Mouse (Mus musculus): ENCODE results near the gene Filip1.

Filip1 gene

DNA sequence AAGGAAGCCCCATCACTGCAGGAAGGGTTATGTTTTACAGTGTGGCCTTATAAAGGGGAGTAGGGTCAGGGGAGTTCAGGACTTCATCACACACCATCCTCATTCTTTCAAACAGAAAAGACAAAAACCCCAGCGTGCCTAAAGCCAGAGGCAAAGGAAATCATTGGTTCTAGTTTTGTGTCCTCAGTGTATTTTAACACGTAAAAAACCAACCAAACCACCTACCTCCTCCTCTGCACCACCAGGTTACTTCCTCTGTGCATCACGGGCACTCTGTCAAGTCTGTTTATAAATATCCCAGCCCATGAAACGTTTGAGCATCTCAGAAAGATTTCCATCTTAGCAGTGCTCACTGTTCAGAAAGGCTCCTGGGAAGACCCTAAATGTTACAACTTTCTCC, 98.4 kb downstream of the Filip1 start:
- in situ Hi-C loops (cut with MboI, MseI) = no loop called here

GRCm38 (mm10) chr9:79912971-79913370, 99.7 kb downstream of the Filip1 start:
- in situ Hi-C loops (cut with MboI, MseI) = no loop called here

DNA sequence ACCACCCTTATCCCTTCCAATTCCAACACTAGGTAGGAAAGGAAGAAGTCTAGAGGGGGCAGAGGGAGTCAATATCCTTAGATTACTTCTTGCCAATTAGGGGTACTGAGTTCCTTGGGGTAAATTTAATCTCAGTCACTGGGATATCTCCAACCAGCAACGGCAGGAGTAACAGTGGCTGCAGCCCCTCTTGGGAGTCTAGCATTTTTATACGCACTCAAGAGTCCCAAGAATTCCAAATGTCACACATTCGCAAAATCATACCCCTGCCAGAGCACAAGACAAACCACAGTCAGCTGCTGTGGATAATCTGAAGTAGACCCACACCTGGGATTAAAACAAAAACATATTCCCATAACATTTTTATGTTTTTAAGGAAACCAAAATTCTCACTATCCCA, 102.5 kb downstream of the Filip1 start:
- in situ Hi-C loops (cut with MboI, MseI) = no loop called here

DNA sequence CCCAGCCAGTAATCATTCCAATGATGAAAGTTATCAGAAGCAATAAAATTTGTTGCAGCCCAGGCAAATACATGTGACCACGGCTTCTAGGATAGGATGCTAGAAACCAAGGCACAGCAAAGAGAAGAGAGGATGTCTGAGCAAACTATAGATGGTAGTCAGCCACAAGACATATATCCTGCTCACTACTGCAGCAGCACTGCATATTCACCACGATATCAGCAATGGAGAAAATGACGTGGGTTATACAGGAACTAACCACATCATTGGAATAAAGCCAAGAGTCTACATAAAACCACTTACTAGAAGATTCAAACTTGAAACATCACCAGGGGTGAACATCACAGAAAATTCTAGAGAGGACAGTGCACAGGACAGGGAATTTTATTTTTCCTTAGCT, 113.8 kb downstream of the Filip1 start:
- in situ Hi-C loops (cut with MboI, MseI) = no loop called here

- in situ Hi-C loops (cut with MboI, MseI) = no loop called here
Measured at GRCm38 (mm10) chr9:79894665-79895064, 118.0 kb downstream of the Filip1 start.

- in situ Hi-C loops (cut with MboI, MseI) = no loop called here
Measured at GRCm38 (mm10) chr9:79893841-79894612, 118.6 kb downstream of the Filip1 start.

- in situ Hi-C loops (cut with MboI, MseI) = no loop called here
Measured at GRCm38 (mm10) chr9:79892183-79892582, 120.5 kb downstream of the Filip1 start.

DNA sequence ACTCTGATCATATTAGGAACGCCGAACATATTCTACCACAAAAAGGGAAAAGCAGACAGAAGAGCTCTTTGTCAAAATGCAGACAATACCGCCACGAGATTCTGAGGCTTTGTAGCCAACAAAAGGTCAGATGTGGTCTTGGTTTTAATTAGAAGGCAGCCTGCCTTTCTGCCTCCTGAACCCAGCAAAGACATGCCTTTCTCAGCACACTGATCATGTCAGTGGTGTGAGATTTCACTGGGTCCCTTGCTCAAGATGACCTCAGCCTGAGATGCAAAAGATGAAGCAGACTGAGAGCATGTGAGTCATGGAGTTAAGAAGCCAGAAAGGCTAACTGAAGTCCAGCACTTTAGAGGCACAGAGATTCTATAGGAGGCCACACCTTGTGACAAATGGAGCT, 122.2 kb downstream of the Filip1 start:
- in situ Hi-C loops (cut with MboI, MseI) = no loop called here

DNA sequence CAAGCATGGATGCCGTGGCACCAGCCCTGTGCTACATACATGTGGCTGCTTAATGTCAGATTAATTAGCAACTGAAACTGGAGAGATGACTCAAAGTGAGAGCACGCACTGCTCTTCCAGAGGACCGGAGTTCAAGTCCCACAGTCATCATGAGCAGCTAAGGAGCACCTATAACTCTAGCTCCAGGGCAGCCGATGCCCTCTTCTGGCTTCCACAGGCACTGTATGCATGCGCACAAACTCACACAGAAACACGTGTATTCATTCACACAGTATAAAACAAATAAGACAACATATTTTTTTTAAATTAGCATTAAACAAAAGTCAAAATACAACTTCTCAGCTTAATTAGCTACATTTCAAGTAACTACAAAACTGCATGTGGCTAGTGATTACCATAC, 123.5 kb downstream of the Filip1 start:
- in situ Hi-C loops (cut with MboI, MseI) = no loop called here

- in situ Hi-C loops (cut with MboI, MseI) = no loop called here
Measured at GRCm38 (mm10) chr9:79885244-79886210, 127.1 kb downstream of the Filip1 start.

GRCm38 (mm10) chr9:79883139-79883538, 129.5 kb downstream of the Filip1 start:
- in situ Hi-C loops (cut with MboI, MseI) = loop anchor here in 1 of 2 experiments (5.0 kb wide), 2 partner anchors 49 to 119 kb away; no protein-coding TSS in a partner anchor

DNA sequence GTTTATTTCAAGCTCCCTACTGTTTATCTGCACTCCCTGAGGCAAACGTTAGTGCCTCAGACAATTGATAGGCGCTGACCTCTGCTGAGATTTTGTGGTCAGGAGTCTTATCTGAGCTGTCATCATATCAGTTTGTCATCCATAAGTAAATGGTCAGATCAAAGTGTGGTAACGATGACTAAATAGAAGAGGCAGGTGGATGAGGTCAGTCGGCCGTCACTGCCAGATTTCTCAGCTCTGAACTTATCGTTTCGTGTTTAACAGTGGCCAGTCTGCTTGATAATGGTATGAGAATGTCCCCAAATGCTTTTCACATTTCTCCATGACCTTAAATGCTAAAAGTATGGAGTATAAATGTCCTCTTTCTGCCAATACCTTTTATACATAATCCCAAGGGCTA, 132.6 kb downstream of the Filip1 start:
- in situ Hi-C loops (cut with MboI, MseI) = loop anchor here in 1 of 2 experiments (5.0 kb wide), 2 partner anchors 52 to 122 kb away; no protein-coding TSS in a partner anchor

GRCm38 (mm10) chr9:79875522-79876131, 137.0 kb downstream of the Filip1 start:
- in situ Hi-C loops (cut with MboI, MseI) = loop anchor here in 1 of 2 experiments (5.0 kb wide), 1 partner anchor 1813 kb away; no protein-coding TSS in a partner anchor

DNA sequence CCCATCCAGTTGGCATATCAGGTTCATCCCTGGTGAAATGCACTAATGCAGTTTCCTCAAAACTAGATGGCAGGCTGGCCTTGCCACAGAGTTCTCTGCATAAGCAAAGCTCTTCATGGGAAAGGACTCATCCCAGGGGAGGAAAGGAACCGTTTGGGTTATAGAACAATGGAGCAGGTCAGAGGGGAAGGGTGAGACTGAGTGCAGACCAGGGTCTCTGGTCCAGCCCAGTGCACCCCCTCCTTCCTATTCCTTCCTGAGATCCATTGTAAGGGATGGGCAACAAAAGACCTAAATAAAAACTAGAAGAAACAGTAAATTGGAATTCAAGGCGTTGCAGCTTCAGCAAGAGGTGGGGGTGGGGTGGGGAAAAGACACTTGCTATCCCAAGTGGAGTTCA, 140.1 kb downstream of the Filip1 start:
- in situ Hi-C loops (cut with MboI, MseI) = loop anchor here in 1 of 2 experiments (5.0 kb wide), 1 partner anchor 40 kb away; no protein-coding TSS in a partner anchor

GRCm38 (mm10) chr9:79869512-79869911, 143.1 kb downstream of the Filip1 start:
- in situ Hi-C loops (cut with MboI, MseI) = no loop called here

DNA sequence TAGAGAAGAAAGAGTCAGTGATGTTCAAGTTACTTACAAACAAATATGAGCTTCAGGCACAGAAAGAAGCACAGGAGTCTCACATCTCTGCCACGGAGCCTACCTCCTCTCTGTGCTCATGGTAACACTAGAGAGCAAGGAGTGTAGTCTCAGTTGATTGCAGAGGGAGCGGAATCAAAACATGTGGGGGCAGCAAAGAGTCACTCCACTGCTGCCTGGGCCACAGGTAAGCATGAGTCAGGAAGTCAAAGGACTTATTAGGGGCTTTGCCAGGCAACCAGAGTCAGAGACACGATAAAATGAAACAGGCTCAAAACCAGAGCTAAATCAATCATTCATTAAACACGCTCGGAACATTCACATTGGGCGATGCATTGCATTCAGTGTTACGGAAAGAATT, 146.7 kb downstream of the Filip1 start:
- in situ Hi-C loops (cut with MboI, MseI) = no loop called here

GRCm38 (mm10) chr9:79862544-79862943, 150.1 kb downstream of the Filip1 start:
- in situ Hi-C loops (cut with MboI, MseI) = no loop called here

DNA sequence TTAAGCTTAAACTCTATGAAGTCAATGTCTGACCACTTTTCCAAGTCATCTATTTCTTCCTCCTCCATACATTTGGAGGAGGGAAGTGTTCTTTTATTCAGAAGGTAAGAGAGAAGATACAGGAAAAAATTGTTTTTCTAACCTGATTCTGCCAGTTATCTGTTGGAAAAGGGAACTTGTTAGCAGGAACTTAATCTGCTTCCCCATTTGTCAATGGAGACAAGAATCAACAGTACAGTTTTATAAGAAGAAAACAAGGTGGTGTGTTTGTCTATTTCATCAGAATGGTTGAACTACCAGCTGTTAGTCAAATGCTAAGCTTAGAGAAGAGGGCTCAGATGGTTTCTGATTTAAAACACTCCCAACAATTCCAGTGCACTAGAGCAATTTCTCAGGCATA, 165.6 kb downstream of the Filip1 start:
- in situ Hi-C loops (cut with MboI, MseI) = no loop called here

- in situ Hi-C loops (cut with MboI, MseI) = no loop called here
Measured at GRCm38 (mm10) chr9:79842615-79843014, 170.0 kb downstream of the Filip1 start.

- in situ Hi-C loops (cut with MboI, MseI) = no loop called here
Measured at GRCm38 (mm10) chr9:79842028-79842427, 170.6 kb downstream of the Filip1 start.

DNA sequence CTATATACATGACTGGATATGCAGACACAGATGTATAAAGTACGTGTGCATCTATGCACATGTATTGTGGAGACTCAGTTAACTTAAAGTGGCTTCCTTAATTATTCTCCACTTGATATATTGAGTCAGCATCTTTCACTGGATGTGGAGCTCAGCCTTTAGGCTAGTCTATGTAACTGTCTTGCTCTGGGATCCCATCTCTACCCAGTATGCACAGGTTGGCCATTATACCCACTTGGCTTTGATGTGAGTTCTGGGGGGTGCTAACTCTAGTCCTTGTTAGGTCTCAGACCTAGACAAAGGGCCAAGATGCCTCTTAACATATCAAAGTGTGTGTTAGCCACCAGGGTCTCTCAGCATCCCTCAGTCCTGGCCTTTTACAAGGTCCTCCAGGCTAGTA, 181.4 kb downstream of the Filip1 start:
- in situ Hi-C loops (cut with MboI, MseI) = loop anchor here in 1 of 2 experiments (5.0 kb wide), 1 partner anchor 41 kb away; no protein-coding TSS in a partner anchor

DNA sequence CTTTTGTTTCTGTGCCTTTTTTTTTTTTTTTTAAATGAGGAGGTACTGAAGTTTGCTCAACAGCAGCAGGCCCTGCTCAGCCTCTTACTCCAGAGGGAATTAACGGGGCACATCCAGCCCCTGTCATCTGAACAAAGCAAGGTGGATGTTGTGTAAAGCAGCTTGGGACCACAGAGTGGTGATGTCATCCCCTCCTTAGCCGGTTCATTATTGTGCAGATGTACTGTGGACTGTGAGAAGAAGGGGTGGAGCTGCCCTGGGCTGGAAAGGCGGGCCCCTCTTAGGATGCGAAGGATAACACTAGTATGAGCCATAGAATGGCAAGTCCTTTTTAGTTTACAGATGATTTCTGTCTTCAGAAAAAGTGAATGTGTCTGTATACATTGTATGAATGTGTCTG, 181.8 kb downstream of the Filip1 start:
- in situ Hi-C loops (cut with MboI, MseI) = loop anchor here in 1 of 2 experiments (5.0 kb wide), 1 partner anchor 41 kb away; no protein-coding TSS in a partner anchor
